Mouse (Mus musculus): ENCODE results near the gene Ccdc97.

The Ccdc97 gene

GRCm38 (mm10) chr7:25687811-25688401 is 31.0 kb downstream of the Ccdc97 start:
- DNase-seq: peak; percentile 49

- peak; percentile 76 for DNase-seq
Measured at GRCm38 (mm10) chr7:25686680-25687531, 32.0 kb downstream of the Ccdc97 start, which contains the start of gene Tgfb1. TSS of gene Tgfb1 (plus strand) at chr7:25687002.

GRCm38 (mm10) chr7:25685926-25686470 is 32.9 kb downstream of the Ccdc97 start:
- no peak for DNase-seq

GRCm38 (mm10) chr7:25684659-25685058 is 34.2 kb downstream of the Ccdc97 start:
- no peak for DNase-seq

- no peak for DNase-seq
Measured at GRCm38 (mm10) chr7:25683474-25684180, 35.3 kb downstream of the Ccdc97 start.

- DNase-seq: no peak
Measured at GRCm38 (mm10) chr7:25681341-25682231, 37.3 kb downstream of the Ccdc97 start.

- peak; percentile 97 for DNase-seq
Measured at GRCm38 (mm10) chr7:25680514-25681258, 38.2 kb downstream of the Ccdc97 start, which contains the start of gene B9d2. TSS of gene B9d2 (plus strand) at chr7:25680780.

GRCm38 (mm10) chr7:25679971-25680370 is 38.9 kb downstream of the Ccdc97 start:
- peak; percentile 36 for DNase-seq

- DNase-seq: no peak
Measured at GRCm38 (mm10) chr7:25677013-25677412, 41.9 kb downstream of the Ccdc97 start.

- no peak for DNase-seq
Measured at GRCm38 (mm10) chr7:25676085-25676781, 42.7 kb downstream of the Ccdc97 start.

- DNase-seq: no peak
Measured at GRCm38 (mm10) chr7:25675405-25675804, 43.5 kb downstream of the Ccdc97 start.

- peak; percentile 21 for DNase-seq
Measured at GRCm38 (mm10) chr7:25674719-25675300, 44.1 kb downstream of the Ccdc97 start, which contains the start of gene Tmem91. TSS of gene Tmem91 (minus strand) at chr7:25675166.

GRCm38 (mm10) chr7:25674297-25674696 is 44.6 kb downstream of the Ccdc97 start:
- DNase-seq: no peak

GRCm38 (mm10) chr7:25672442-25672841 is 46.4 kb downstream of the Ccdc97 start:
- DNase-seq: no peak

- DNase-seq: no peak
Measured at GRCm38 (mm10) chr7:25671686-25672085, 47.2 kb downstream of the Ccdc97 start.

- DNase-seq: no peak
Measured at GRCm38 (mm10) chr7:25670096-25670495, 48.8 kb downstream of the Ccdc97 start.

GRCm38 (mm10) chr7:25669631-25670030 is 49.3 kb downstream of the Ccdc97 start:
- DNase-seq: no peak

- no peak for DNase-seq
Measured at GRCm38 (mm10) chr7:25669158-25669557, 49.7 kb downstream of the Ccdc97 start.

- no peak for DNase-seq
Measured at GRCm38 (mm10) chr7:25666381-25666780, 52.5 kb downstream of the Ccdc97 start.

Data from embryo, embryonic 11 days (tissue).